Mouse (Mus musculus) brain, embryonic 14.5 days (tissue): Measurements from ENCODE around the gene Fggy.

ENCODE experiments used
- CTCF ChIP-seq: fragments of 200-500 bp; IDR thresholded peaks from 2 replicates; pipeline ENCODE4 v1.5.1; 2012; ENCODE audit warnings: inconsistent platforms, mild to moderate bottlenecking, moderate library complexity, borderline replicate concordance; ENCODE audit not compliant: insufficient read depth, insufficient read length; ENCODE audit errors: extremely low read depth
- POLR2A ChIP-seq: fragments of 200-500 bp; IDR thresholded peaks from 2 replicates; pipeline ENCODE4 v1.6.1; 2012; ENCODE audit warnings: mild to moderate bottlenecking, inconsistent platforms, borderline replicate concordance; ENCODE audit not compliant: poor library complexity, insufficient read depth, insufficient read length, severe bottlenecking; ENCODE audit errors: extremely low read depth

DNA sequence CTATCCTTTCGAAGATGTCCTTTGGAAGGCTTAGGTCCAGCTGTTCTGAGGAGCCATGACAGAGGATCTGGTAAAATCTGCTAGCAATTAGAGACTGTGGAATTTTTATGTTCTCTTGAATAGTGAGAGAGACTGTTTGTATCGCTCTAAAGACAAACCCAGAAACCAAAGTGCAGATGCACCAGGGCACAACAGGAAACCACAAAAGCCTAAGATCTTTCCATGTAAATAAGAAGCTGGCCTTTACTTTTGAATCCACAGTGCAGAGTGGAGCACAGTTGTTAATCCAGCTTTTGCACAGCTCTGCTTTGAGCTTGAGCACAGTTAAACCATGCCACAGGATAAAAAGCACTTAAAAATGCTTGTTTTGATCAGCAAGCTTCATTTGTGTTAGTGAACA is 220.5 kb downstream of the Fggy start:
- no peak for TF ChIP-seq CTCF
- TF ChIP-seq POLR2A, result no peak
